Mouse (Mus musculus) urinary bladder, postnatal 4 days (tissue): ENCODE measurements at regions not wholly inside any gene's neighbourhood (a gene's known extent, or its start where the extent isn't known, plus 50 kb on each side); places are given as distances from the start of the nearest gene placed in this dataset.

Source experiments
- DNase-seq, 2 experiments: peaks; one replicate each; pipeline ENCODE4 v3.0.0; 2021 to 2022; ENCODE audit warnings: low spot score in 2 of 2

DNA sequence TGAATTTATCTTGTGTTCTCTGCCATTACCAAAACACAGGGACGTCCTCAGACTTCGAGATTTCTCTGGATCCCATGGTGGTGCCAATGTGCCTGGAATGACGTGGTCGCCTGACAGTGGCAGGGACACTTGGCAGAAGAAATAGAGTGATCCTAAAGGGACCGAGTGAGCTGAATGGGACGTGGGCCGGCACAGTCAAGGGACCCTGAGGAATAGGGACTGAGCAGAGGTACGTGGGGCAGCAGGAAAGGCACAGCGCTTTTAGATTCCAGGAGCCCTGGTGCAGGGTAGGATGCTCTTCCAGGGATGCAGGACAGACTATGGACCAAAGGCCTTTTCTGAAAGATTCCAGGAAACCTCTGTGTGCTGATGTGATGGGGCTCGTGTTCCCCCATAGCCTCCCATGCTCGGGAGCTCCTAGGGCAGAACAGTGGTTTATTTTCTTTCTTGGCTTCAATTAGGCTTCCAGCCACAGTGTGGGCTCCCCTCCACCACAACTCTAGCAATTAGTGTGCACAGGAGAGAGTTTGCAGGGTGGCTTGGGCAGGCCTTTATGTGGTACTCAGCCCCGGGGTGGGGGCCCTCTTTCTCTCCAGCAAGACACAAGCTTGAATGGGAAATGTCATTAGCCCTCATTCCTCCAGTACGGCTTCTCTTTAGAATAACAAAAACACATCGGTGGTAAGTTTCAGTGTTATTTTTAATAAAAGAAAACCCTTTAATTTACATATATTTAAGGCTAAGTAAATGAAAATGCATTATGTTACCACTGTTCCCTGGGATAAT lies 143.0 kb upstream of the A230072I06Rik start:
- no peak for DNase-seq

- DNase-seq = no peak
Observed at GRCm38 (mm10) chr8:12136178-12136455, 142.5 kb upstream of the A230072I06Rik start.

DNA sequence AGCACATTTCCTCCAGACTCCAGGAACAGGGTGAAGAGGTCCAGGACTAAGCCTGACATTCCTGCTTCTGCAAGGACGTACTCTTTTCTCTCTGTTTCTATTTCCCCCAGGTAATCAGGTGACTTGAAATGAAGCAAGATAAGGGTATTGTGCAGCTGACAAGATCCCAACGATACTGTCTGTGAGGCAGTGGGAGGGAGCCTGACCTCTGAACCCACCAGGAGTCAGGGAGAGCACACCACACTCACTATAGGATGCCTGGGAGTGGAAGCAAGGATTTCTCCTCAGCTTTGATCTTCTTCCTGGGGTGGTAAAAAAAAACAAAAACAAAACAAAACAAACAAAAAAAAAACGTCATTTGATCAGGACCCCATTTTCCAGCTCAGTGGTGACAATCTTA lies 141.1 kb upstream of the A230072I06Rik start:
- no peak for DNase-seq

DNA sequence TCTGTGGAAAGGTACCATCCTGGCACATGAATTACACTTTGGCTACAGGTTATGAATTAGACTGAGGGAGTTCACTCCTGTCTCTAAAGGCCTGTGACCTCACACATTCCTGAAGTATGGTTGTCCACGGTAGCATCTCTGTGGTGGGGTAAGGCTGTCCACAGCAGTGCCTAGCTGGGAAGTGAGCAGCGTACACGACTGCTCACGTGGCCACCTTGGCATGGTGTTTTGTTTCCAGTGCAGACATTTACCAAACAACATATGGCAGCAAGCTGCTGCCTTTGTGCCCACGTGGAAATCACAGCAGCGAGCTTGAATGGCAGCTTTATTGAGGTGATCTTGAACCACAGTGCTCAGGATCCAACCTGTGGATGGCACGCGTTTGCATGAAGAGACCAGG lies 140.7 kb upstream of the A230072I06Rik start:
- no peak for DNase-seq

GRCm38 (mm10) chr8:12151679-12152078 lies 126.9 kb upstream of the A230072I06Rik start:
- no peak for DNase-seq

GRCm38 (mm10) chr8:12152825-12153224 lies 125.8 kb upstream of the A230072I06Rik start:
- no peak for DNase-seq

DNA sequence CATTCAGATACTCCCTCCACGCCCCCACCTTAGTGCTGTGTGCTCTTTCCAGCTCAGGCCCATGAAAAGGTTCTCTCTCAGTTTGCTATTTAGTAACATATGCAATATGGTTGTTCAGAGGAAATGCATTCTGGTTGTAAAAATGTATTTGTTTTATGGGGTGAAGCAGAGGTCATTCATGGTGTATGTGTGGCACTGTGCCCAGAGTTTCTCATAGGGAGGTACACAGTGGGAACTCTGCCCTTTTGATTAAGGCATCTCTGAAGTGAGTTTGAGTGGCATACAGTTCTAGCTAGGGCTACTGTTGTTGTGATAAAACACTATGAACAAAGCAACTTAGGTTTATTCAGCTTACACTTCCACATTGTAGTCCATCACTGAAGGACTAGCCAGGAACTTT lies 121.7 kb upstream of the A230072I06Rik start:
- no peak for DNase-seq

DNA sequence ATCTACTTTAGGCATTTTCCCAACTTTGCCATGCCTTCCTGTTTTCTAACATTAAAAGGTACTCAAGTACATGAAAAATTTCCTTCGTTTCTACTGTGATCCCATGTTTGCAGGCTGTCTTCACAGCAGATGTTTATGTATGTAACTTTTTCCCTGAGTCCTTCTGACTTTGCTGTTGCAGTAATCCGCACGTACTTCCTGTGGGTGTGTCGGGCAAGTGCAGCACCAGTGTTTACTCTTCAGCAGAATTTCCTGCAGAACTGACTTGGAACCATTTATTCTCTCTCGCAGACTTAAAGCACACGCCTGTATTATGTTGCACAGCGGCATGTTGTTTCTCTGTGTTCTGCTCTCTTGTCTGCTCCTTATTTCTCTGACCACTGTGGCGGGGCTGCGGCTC lies 120.4 kb upstream of the A230072I06Rik start:
- no peak for DNase-seq

DNA sequence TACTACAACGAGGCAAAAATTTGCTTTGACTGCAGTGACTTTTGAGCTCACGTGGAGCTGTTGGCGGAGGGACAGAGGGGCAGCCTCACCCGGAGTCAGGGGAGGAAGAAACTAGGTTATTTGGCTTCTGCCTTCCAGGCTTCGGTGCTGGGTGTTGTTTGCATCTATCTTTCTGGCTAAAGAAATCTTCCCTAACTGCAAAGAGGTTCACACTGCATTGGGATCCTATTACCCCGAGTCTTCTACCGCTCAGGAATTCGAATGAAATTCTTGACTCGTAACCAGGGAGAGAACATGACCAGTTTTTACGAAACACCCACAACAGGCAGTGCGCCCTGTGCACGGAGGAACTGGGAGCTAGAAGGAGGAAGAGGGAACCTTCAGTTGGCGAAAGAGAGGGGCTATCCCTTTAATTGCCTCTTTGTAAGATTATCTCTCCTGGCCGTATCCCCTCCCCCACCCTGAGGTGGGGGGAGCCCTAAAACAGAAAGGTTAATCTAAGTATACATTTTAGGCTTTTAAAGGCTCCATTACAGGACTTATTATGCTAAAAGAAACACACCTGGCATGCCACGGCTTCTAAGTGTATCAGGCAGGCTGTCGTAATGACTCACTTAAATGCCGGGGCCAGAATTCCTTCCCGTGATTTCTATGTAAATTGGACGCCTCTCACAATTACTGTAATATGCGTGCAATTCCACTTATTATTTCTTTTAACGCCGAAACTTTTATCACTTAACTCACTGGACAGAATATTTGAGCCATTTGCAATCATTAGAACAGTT lies 115.5 kb upstream of the A230072I06Rik start:
- no peak for DNase-seq

- DNase-seq = no peak
Observed at GRCm38 (mm10) chr8:12165487-12166152, 113.0 kb upstream of the A230072I06Rik start.

- DNase-seq = no peak
Observed at GRCm38 (mm10) chr8:12171788-12172187, 106.8 kb upstream of the A230072I06Rik start.

GRCm38 (mm10) chr8:12175496-12175895 lies 103.1 kb upstream of the A230072I06Rik start:
- no peak for DNase-seq

DNA sequence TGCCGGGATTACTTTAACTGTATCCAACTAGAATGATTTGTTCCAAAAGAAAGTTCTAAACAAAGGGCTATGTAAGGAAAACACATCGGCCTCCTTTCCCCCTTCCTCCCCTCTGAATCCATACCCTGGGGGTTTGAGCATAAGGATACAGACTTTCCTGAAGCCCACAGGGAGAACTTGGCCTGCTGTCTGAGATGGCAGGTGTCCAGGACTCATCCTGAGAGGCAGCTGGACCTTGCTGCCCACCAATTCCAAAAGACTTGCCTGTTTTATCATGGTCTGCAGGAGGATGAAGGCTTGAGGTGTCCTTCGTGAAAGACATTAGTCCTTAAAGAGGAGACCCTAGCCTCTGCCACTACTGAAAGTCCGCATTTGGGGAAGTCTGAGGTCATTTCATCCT lies 94.0 kb upstream of the A230072I06Rik start:
- DNase-seq = no peak

DNA sequence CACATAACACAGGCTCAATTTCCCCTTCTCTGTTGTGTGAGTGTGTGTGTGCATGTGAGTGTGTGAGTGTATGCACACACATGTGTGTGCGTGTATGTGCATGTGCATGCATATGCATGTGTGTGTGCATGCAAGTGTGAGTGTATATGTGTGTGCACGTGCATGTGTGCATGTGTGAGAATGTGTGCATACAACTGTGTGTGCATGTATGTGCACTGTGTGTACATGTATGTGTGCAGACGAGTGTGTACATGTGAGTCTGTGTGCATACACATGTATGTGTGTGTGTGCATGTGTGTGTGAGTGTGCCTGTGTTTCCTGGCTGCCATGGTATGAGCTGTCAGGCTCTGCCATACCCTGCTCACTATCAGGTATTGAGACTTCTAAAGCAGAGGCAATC lies 91.3 kb upstream of the A230072I06Rik start:
- DNase-seq = no peak

DNA sequence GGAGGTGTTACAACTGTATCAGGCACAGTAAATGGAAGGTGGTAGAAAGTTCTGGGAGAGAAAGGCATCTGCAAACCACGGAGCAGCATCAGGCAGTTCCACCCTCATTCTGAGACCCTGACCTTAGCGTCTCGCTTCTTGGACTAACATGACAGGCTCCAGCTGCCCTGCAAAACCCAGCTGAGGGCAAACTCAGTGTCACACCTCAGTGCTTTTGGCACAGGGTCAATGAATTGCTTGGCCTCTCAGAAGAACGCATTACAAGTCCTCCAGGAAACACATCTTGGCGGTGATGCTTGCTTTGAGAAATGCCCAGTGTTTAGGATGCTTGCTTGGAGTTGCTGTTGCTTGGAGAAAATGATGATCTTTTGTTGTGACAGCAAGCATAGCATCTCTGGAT lies 90.2 kb upstream of the A230072I06Rik start:
- DNase-seq = no peak

- no peak for DNase-seq
Observed at GRCm38 (mm10) chr8:12188960-12189359, 89.7 kb upstream of the A230072I06Rik start.

DNA sequence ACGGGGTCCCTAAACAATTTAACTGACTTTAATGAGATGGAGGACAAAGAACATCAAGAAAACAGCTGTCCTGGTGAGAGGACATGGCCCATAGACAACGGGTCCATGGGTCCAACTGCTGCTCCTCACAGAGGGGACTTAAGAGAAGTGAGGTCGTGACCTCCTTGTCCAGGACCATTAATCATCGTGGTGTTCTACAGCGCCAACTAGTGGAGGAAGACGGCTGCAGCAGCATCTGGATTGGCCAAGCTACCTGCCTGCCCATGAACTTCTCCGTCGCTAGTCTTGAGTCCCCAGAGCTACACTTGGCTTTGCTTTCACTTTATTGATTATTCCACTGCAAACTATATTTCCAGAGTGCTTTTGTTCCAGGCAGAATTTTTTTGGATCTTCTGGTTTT lies 86.6 kb upstream of the A230072I06Rik start:
- DNase-seq = no peak

- DNase-seq = no peak
Observed at GRCm38 (mm10) chr8:12205909-12206308, 72.7 kb upstream of the A230072I06Rik start.

- no peak for DNase-seq
Observed at GRCm38 (mm10) chr8:12207412-12207811, 71.2 kb upstream of the A230072I06Rik start.

- DNase-seq = no peak
Observed at GRCm38 (mm10) chr8:12213774-12214173, 64.8 kb upstream of the A230072I06Rik start.

DNA sequence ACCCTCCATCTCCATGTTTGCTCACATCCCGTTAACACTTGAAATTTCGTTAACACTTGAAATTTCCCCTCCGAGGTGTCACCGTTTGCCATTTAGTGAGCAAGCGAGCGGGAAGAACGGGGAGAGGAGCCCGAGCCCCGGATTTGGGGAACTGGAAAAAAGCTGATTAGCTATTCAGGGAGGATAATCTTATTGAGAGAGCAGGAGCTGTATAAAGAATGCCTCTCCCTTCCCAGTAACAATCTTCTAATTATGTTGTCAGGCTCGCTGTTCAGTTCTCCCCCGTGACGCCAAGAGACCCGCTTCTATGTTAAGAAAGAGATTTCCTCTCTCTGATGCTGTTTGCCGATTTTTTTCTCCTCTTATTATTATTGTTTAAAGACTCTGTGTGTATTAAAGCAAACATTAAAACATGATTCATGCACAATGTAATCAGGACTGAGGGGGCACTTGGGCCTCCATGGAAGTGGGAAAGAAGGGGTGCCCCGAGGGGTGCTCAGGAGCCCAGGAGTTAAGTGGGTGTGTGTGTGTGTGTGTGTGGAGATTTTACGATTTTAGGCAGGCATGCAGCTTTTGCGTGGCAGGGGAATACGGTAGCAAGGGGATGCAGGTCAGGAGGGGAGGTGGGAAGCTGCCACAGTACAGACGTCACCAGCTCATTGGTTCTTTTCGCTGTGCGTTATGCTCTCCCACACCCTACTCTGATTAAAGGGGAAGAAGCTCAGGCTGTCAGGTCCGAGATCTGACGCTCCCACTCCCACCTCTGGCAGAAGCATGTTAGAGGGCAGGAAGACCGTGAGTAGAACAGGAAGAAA lies 64.2 kb upstream of the A230072I06Rik start:
- no peak for DNase-seq

- DNase-seq = no peak
Observed at GRCm38 (mm10) chr8:12221506-12221905, 57.1 kb upstream of the A230072I06Rik start.
